Mouse (Mus musculus) ZHBTc4 (cell line): ENCODE measurements around the gene Phactr1.

Source experiments
- DNase-seq: peaks from one replicate; pipeline ENCODE4 v3.0.0-alpha.2; 2011; ENCODE audit warnings: low read depth, low spot score

The Phactr1 gene

DNA sequence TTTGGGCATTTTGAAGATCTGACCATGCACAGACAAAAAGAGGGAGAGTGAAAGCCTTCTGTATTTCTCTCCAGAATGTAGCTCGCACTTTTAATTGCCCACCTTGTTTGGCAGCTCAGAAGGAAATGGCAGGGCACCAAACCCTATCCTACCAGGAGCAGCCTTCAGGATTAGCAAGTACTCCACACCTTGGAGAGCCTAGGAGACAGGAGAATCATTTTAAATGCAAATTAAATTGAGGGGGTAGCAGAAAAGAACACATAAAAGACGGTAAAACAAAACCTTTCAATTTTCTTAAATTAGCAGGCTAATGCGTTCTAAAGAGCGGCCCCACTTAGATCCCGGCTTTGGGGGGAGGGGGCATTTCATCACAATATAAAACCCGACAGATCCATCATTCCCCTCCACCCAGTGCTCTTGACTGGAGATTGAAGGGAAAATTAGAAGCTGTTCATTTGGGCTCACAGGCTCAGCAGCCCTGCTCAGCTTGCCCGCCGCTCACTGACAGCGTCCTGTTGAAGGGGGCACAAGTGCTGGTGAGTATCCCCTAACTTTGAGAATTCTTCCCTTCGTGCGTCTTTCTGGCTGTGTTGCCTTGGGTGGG lies at the start of gene Phactr1:
TSS of gene Phactr1 (plus strand) at position 233 of the 604 bp plus-strand sequence.
- no peak for DNase-seq

DNA sequence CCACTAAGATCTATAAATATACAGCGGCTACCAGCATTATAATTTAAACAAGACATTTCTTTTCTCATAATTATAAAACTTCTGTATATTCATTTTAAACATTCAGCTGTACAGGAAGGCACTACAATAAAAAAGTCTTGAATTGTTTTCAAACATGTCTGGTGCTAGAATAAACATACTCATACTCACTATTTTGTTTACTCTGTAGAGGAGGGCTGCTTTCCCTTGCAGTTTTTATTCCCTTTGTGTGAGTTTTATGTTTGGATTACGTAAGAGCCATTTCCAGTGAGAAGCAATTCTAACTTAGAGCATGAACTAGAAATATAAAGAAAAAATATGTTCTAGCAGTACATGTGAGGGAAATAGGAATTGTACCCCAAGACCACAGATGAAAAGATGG lies 45.5 kb upstream of the Phactr1 start:
- no peak for DNase-seq

DNA sequence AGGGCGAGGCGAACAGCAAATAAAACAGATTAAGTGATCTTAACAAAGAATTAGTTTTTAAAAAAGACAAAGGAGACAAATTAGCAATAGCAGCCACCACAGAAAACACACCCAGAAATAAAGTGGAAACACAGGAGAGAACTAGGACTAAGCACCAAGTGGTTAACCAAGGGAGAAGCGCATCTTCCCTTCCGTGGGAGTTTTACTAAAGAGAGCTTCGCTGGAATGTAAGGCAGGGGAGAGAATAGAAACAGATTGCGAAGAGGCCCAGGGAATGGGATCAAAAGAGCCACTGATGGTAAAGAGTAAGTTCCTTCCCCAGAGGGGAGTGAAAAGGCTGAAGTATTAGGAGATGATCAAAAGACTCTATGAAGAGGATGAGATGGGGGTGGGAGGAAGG lies 30.2 kb upstream of the Phactr1 start:
- no peak for DNase-seq

DNA sequence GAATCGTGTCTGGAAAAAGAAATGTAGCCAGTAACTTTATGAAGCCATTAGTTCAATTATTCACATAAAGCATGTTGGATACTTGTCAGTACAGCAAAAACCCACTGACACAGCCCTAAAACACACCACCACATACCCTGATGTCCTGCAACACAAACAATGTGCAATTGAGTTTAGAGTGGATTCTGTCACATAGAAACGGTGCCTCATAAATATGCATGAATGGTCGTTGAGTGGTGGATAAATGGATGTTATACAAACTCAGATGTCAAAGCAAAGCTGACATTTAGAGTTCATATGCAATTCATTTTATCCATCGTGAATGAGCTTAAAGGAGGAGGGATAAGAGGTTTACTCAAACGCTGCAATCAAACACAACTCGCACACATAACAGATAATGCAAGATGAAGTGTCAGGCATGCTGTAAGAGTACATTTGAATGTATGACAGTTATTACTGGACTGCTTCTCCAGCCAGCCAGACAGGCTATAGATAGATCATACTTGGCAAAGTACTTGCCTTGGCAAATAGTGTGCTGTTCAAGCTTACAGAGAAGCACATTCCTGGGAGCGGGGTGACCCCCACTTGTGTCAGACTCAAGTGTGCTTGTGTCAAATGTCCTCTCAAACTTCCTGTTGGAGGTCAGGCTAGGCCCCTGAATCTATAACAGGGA lies 23.6 kb upstream of the Phactr1 start:
- DNase-seq = no peak

DNA sequence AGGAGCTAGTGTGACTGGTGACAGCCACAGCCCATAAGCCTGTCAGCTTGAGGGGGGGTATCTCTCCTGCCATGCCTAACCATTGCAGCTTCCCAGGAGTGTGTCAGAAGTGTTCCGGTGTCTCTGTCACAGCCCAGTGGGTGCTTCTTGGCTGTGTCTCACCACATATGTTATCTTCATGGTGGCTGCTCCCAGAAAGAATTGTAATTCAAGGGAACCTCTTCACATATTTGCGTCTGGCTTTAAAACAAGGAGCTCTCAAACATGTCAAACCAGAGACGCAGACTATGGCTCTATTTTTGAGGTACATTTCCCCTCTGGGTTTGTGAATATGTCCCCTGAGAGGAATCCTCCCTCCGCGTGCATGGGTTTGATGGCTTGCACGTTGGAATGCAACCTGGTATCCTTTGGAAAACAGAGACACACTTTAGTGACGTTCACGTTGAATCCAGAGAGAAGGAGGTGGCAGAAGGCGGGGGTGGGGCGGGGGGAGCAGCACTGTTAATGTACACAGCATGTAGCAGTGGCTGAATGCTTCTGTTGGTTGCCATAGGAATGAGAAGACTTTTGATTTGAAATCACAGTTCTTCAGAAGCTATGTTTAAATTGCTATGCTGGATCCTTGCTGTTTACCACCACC lies 8.7 kb upstream of the Phactr1 start:
- no peak for DNase-seq

DNA sequence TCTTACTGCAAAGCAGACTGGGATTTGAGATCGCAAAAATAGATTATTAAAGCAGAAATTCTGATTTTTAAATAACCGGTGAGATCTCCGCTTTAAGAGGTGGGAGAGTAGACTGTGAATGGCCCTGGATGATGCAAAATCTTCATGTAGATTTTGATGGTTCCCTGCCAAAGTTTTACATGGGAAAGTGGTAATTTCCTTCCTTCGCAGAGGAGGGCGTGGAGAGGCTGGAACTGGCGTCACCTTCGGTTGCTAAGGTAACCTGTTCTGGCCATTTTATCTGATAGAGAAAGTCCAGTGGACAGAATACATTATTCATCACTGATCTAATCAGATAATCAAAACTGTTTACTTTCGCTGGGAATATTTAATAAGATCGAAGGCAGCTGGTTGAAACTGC lies 876 bp downstream of the Phactr1 start:
- DNase-seq = no peak

DNA sequence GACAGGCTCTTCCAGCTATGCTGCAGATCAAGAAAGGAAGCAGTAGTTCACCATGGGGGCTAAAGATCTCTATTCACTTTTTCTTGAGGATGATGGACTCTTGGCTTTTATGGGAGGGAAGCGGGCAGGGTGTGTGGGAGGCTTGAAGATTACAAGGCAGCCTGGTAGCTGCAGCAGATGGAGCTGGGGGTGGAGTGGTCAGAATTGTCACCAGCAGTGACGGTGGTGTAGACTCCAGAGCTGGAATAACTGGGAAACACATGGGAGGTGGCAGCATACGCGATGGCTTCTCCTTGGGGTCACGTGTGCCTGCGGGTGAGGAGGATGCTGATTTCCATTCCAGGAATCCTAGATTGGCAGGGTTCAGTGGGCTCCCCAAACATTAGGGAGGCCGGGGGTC lies 3.8 kb downstream of the Phactr1 start:
- DNase-seq = no peak

DNA sequence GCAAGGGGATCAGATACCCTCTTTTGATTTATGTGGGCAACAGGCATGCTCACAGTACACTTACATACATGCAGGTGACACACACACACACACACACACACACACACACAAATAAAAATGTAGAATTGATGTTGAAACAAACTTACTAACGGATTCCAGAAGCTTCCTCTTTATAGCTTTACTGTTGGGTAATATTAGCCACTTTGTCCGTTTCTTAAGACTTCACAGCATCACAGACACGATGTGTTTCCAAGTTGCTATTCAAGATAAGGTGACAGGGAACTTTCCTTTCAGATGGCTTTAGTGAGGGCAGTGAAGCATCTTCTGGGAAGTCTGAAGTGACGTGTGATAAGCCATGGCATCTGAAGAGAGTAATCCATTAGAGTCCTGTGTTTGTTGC lies 11.8 kb downstream of the Phactr1 start:
- no peak for DNase-seq

DNA sequence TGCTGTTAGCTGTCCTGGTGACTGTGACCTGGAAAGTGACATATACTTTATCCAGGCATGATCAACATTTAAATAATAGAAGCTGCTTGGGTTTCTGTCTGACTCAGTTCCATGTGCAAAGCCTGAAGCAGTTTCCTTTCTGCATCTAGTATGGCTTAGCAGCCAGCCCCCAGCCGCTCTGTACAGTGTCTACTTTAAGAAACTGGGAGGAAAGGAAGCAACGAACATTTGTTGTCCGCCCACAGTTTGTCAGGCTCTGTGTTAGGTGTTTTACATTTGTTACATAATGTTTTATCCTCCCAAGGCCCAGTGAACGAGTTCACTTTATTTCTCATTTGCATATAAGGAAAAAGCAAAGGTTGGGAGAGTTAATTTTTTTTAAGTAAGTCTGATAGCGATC lies 16.2 kb downstream of the Phactr1 start:
- DNase-seq = no peak

DNA sequence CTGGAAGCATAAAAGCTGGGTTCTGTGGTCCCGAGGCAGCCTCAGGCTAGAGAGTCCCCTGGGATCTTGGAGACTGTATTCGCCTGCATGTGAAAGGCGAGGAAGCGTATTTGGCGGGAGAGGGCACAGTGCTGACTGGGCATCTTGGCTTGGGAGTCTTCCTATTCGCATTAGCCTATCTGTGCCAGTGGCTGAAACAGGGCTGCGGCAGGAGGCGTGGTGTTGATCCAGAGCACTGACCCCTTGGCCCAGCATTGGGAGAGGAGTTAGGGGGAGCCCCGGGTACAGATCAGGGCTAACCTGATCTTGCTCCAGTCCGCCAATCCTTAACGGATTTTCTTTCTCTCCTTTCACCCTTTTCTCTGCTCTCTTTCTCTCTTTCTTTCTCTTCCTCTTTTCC lies 28.7 kb downstream of the Phactr1 start:
- DNase-seq = peak; percentile 20

DNA sequence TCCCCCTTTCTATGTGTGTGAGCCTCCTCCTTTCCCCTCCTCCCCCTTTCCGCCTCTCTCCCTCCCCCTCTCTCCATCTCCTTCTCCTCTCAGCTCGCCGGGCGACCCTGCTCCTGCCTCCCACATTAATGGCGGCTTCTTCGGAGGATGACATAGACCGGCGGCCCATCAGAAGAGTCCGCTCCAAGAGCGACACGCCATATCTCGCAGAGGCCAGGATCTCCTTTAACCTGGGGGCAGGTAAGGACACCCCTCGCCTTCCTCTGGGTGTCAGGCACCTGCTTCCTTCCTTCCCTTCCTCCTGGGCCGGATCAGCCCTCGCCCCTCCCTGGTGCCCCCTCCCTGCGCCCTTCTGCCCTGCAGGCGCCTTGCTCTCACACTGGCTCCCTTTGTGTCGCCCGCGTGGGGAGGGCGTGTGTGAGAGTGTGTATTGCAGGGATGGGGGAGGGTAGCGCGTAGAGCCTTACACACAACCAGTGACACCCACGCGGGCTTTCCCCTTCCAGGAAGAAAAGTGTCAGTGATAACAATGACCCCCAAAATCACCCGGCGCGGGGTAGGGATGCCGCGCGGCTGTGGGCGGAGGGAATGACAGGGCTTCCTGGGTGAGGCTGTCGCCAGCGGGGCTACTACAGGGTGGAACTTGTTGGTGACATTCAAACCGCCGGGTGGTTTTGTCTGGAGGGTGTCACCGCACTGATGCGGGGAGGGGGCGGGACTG lies 29.3 kb downstream of the Phactr1 start:
- peak; percentile 58 for DNase-seq

DNA sequence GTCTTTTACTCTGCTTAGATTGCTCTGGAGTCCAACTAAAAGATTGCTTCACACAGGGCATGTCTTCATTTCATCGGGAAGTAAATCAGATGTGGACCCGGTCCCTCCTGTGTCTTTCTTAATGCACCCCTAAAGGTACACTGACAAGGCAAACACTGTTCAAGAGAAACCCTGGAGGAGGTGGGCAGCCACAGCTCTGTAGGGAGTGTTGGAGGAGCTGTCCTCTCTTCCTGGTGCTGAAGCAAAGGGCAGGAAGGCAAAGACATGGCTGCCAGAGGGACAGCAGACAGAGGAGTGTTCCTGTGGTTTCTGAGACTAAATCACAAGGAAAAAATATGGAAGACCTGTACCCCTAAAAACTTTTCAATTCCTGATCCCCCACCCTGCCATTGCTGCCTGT lies 31.1 kb downstream of the Phactr1 start:
- DNase-seq = peak; percentile 65

DNA sequence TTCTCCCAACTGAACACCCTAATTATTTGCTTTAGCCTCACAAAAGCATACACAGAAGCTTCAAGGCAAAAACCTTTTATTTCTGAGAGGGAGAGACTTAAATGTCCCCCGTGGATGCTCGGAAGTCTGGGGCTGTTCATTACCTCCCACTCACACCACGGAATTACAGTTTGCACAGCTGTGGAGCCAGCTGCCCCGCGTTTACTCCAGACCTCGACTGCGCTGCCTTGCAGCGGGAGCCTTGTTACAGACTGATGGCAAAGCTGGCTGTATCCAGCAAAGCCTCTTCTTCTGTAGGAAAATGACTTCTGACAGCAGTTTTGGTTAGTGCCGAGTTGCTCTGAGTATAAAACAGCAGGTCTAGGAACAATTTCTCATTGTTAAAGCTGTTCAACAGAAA lies 39.0 kb downstream of the Phactr1 start:
- DNase-seq = no peak

DNA sequence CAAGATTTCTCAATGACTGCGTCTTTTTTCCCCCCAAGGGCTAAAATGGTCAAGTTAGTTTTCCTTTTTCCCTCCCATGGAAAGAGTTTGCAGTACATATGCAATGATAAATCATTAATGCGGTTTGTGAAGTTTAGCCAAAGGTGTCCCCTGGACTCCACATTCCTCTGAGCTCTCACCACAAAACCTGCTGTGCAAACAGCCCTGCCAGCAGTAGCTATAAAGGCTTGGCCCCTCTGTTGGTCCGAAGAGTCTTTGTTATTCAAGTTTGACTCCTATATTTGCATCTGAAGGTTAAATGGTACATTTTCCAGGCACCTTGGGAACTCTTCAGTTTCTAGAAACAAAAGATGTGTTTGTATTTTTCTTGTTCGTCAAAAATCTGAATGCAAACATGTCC lies 39.7 kb downstream of the Phactr1 start:
- peak; percentile 76 for DNase-seq

DNA sequence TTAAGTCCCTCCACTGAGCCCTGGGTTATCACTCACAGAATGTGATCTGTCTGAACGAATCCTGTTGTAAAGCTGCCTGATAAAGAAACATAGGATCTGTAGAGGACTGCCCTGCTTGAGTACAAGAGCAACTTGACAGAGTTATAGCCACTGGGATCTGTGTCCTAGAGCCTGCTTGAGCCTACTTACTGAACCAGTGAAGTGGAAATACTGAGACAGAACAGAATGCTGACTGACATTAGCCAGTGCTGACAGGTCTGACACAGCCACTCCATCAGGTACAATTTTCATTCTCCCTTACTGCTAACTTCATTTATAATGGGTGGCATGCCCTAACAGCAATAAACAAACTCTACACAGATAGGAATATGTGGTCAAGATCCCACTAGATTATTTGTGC lies 40.2 kb downstream of the Phactr1 start:
- DNase-seq = no peak

DNA sequence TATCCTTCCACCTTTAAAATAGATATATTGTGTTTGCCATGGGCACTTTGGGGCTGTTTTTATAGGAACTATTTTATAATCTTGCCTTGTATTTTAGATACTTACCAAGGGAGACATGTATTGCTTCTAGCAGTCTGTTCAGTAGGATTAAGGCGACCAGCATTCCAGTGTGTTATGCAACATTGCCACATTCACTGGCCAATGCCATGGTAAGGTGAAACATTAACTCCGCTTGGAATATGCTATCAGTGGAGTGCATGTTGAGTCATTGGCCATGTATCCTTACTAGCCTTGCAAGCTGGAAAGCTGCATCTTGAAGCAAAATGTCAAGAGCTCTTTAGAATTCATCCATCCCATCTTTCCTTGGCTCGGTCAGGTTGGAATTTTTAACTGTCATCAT lies 43.6 kb downstream of the Phactr1 start:
- no peak for DNase-seq

DNA sequence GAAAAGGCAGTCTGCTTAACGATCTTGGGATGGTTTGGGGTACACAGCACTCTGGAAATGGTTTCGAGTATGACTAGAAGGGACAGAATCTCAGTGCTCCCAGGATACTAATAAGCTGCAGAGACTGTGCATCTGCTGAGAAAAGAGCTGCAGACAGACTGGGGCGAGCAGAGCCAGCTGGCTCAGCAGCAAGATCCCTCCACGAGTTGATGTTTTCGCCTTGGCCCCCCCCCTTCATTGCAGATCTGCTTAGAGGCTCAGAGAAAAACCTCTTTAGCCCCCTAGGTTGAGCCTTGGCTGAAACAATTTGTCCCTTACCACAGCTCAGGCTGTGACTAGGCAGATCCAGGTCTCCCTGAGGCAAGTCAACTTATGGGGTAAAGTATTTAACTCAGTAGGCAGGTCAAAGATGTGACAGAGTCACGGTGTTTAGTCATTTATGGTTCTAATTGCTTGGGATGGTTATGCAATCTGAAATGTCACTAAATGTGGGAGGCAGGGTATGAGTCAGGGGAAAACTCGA lies 45.3 kb downstream of the Phactr1 start:
- DNase-seq = no peak

DNA sequence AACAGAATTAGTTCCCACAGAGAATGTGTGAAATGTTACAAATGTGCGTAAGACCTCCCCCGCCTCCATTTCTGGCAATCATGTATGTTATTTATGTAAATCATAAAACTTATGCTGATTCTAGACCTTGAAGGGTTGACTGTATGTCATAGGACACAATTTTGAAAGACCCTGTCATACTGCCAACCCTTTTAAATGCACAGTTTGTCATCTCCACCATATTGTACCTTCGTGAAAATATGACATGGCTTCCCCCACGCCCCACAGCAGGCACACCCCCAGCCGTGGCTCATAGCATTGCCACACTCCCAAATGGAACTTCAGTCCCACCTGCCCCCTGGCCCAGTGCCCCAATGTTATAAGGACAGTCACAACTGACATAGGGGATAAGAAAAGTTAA lies 57.1 kb downstream of the Phactr1 start:
- no peak for DNase-seq

DNA sequence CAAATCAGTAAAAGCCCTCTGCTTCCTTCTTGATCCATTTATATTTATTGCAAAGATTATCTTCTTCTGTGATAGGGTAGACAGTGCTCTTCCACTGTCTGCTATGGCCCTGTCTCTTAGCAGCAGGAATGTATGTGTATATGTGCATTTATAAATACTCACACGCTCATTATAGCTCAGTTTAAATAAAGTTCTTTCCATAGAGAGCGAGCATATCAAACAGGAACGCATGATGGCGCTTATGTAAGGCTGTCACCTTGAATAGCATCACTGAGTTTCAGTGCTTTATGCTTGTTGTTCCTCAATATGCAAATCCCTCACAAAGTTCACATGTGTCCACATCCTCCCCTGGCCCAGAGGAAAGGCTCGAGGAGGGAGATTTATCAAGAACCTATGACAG lies 57.7 kb downstream of the Phactr1 start:
- no peak for DNase-seq

DNA sequence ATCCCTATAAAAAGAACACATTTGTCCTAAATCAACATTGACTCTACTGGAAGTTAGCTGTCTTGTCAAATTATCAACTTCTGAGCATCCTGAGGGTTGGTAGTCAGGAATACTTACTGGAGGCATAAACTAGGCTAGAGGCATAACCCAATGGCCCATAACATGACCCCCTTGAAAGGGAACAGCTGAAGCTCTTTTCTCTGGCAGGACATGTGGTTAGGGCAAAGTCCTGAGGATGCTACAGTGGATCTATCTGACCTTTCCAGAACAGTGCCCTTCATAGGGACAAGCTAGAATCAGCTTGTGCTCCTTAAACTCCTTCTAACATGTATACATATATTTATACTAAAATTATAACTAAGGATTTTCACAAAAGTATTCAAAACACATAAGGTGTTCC lies 61.8 kb downstream of the Phactr1 start:
- no peak for DNase-seq

DNA sequence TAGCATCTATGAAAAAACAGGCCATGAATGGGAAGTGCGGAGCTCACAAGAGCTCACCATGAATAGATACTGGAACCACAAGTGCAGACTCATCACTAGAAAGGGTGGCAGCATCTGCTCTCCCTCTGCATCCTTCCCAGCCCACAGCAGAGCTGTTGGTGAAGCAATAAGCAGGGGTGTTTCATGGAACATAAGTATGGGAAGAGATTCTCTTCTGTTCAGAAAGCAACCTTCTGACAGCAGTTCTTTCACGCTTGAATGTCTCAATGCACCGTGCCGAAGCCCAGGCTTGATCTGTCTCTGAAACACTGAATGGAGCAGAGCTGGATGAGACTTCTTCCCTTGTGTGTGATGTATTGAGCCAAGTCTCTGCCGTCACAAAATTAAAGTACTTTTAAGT lies 64.0 kb downstream of the Phactr1 start:
- no peak for DNase-seq

DNA sequence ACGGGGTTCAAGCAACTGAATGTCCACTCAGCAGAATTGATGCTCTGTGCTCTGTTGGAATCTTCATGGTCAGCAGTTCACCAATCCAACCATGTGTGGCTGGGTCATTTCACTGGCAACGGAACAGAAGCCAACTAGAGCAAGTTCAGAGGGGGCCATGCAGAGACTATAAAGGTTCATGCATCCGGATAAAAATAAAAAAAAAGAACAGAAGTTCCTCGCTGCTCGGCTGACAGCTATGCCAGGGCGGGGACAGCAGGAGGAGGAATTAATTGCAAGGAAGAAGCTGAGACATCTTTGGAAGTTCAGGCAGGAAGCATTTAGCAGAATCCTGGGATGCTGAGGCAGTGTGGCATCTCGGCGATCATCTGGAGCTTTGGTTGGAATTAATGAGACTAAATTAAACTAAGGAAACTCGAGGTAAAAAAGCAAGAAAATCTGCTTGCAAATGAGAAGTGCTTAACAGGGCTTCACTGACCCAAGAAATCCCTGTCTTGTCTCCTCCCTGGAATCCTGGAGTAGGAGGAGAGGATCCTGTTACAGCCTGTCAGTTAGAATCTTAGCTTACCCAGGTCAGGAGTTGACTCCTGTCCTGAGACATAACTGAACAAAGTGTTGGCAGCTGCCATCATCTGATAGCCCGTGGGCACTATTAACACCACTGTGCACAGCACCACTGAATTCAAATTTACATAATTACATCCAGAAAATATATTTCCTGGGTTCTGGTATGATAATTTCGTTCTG lies 77.4 kb downstream of the Phactr1 start:
- no peak for DNase-seq
